Mouse (Mus musculus) urinary bladder, postnatal 25 days (tissue): ENCODE data around the gene Rad51ap1.

ENCODE experiments used
- DNase-seq: peaks from one replicate; pipeline ENCODE4 v3.0.0; 2022; ENCODE audit warnings: low spot score

The Rad51ap1 gene

GRCm38 (mm10) chr6:126939487-126940171, at the start of gene Rad51ap1, which contains the start of gene D6Wsu163e:
TSS of gene Rad51ap1 (minus strand) at chr6:126939587.
TSS of gene D6Wsu163e (plus strand) at chr6:126939962.
- peak; percentile 90 for DNase-seq

- DNase-seq, result no peak
Observed at GRCm38 (mm10) chr6:126981539-126982234, 42.3 kb upstream of the Rad51ap1 start.

- DNase-seq, result no peak
Observed at GRCm38 (mm10) chr6:126966241-126967026, 27.0 kb upstream of the Rad51ap1 start.

GRCm38 (mm10) chr6:126963426-126963825, 24.0 kb upstream of the Rad51ap1 start:
- DNase-seq, result no peak

- no peak for DNase-seq
Observed at GRCm38 (mm10) chr6:126962709-126963108, 23.3 kb upstream of the Rad51ap1 start.

GRCm38 (mm10) chr6:126961371-126962018, 22.1 kb upstream of the Rad51ap1 start:
- DNase-seq, result no peak

GRCm38 (mm10) chr6:126955734-126956133, 16.3 kb upstream of the Rad51ap1 start:
- peak; percentile 78 for DNase-seq

GRCm38 (mm10) chr6:126948336-126948735, 8.9 kb upstream of the Rad51ap1 start:
- no peak for DNase-seq

- no peak for DNase-seq
Observed at GRCm38 (mm10) chr6:126940451-126940850, 1.1 kb upstream of the Rad51ap1 start.

GRCm38 (mm10) chr6:126938853-126939486, 417 bp downstream of the Rad51ap1 start:
- no peak for DNase-seq

- DNase-seq, result no peak
Observed at GRCm38 (mm10) chr6:126938047-126938446, 1.3 kb downstream of the Rad51ap1 start.

- DNase-seq, result no peak
Observed at GRCm38 (mm10) chr6:126932896-126933295, 6.5 kb downstream of the Rad51ap1 start.

- no peak for DNase-seq
Observed at GRCm38 (mm10) chr6:126921111-126921881, 18.1 kb downstream of the Rad51ap1 start, which contains the start of gene Dyrk4. TSS of gene Dyrk4 (minus strand) at chr6:126921839.

- no peak for DNase-seq
Observed at GRCm38 (mm10) chr6:126914928-126915327, 24.5 kb downstream of the Rad51ap1 start.

GRCm38 (mm10) chr6:126910727-126911126, 28.7 kb downstream of the Rad51ap1 start:
- no peak for DNase-seq

GRCm38 (mm10) chr6:126907876-126908275, 31.5 kb downstream of the Rad51ap1 start:
- no peak for DNase-seq

- DNase-seq, result no peak
Observed at GRCm38 (mm10) chr6:126907378-126907777, 32.0 kb downstream of the Rad51ap1 start.

- no peak for DNase-seq
Observed at GRCm38 (mm10) chr6:126877118-126877517, 62.3 kb downstream of the Rad51ap1 start.
